12 mouse cellular contexts compared by ENCODE assay signal in genomic region chr10:119761451-119762367, GRCm38 (mm10).
A peak's percentile ranks its signal among the peaks of the same experiment; 100 is the strongest.
DNase-seq lines count a peak whose midpoint lies in the region; ATAC-seq and TF ChIP-seq lines count a peak whose summit lies in the region.
"Had no signal": no experiment of that assay in that cellular context is flagged by ENCODE, and none has a peak within 500 bp of the region (broad histone marks: within the 10 kb centered on the region; RNA-seq: fewer than 3 reads in every experiment).

No protein-coding gene starts in this region.

- no peaks in the 10 kb centered on the region for H3K9me3 ChIP-seq in hindbrain, embryonic 14.5 days (ENCODE audit: control insufficient read depth, low read length)
- no peaks in the 10 kb centered on the region for H3K9me3 ChIP-seq in hindbrain, embryonic 11.5 days (ENCODE audit: control insufficient read depth, low read length)
- H3K9me3 ChIP-seq in neural tube, embryonic 12.5 days = no peaks in the 10 kb centered on the region
- no peaks in the 10 kb centered on the region for H3K9me3 ChIP-seq in intestine, embryonic 15.5 days
- H3K9me3 ChIP-seq: embryonic facial prominence, embryonic 15.5 days had no signal

- H3K4me1 ChIP-seq in hindbrain, embryonic 14.5 days (replicated peaks; ENCODE audit: control insufficient read depth, insufficient read depth, low read length) = no peaks in the 10 kb centered on the region
- no peaks in the 10 kb centered on the region for H3K4me1 ChIP-seq in hindbrain, embryonic 11.5 days (replicated peaks; ENCODE audit: control insufficient read depth, insufficient read depth, low read length)
- H3K4me1 ChIP-seq in neural tube, embryonic 12.5 days = peaks cover 15% of the 10 kb centered on the region
- H3K4me1 ChIP-seq in intestine, embryonic 15.5 days (replicated peaks) = no peaks in the 10 kb centered on the region
- H3K4me1 ChIP-seq: embryonic facial prominence, embryonic 15.5 days had no signal

- no peak for TF ChIP-seq CTCF in brain, embryonic 14.5 days (IDR thresholded peaks at IDR 0.05; ENCODE audit: borderline replicate concordance, extremely low read depth, insufficient read depth, insufficient read length)

- H3K27me3 ChIP-seq in hindbrain, embryonic 14.5 days (ENCODE audit: control insufficient read depth, insufficient read depth, low read length) = no peaks in the 10 kb centered on the region
- no peaks in the 10 kb centered on the region for H3K27me3 ChIP-seq in hindbrain, embryonic 11.5 days (ENCODE audit: control insufficient read depth, insufficient read depth, low read length)
- H3K27me3 ChIP-seq in neural tube, embryonic 12.5 days (replicated peaks) = no peaks in the 10 kb centered on the region
- H3K27me3 ChIP-seq in intestine, embryonic 15.5 days (replicated peaks) = no peaks in the 10 kb centered on the region
- H3K27me3 ChIP-seq: embryonic facial prominence, embryonic 15.5 days; Patski had no signal

- intact Hi-C loops in gastrocnemius, postnatal 36 days (cut with DNase I) = no loop called here

- no peak for TF ChIP-seq POLR2A in brain, embryonic 14.5 days (IDR thresholded peaks at IDR 0.05; ENCODE audit: borderline replicate concordance, extremely low read depth, insufficient read depth, insufficient read length, poor library complexity, severe bottlenecking)

- peak overlapping the region; percentile 30 for H3K4me2 ChIP-seq in hindbrain, embryonic 14.5 days (replicated peaks)
- H3K4me2 ChIP-seq in hindbrain, embryonic 11.5 days (replicated peaks; ENCODE audit: low read depth, low read length) = no peak overlapping the region
- H3K4me2 ChIP-seq in neural tube, embryonic 12.5 days (replicated peaks) = peak overlapping the region; percentile 39
- H3K4me2 ChIP-seq in intestine, embryonic 15.5 days (replicated peaks) = no peak overlapping the region
- H3K4me2 ChIP-seq: embryonic facial prominence, embryonic 15.5 days had no signal

- WGBS in hindbrain, embryonic 14.5 days = 72% methylated on average over 33 of the region's 33 CpGs
- WGBS in hindbrain, embryonic 11.5 days = 88% methylated on average over 33 of the region's 33 CpGs
- 47% methylated on average over 33 of the region's 33 CpGs for WGBS in neural tube, embryonic 12.5 days
- 92% methylated on average over 33 of the region's 33 CpGs for WGBS in intestine, embryonic 15.5 days

- no peak for ATAC-seq in hindbrain, embryonic 14.5 days (ENCODE audit: low FRiP score)
- ATAC-seq in hindbrain, embryonic 11.5 days (ENCODE audit: low FRiP score) = no peak
- peak; percentile 44; the same call in 1 of the 2 replicates for ATAC-seq in neural tube, embryonic 12.5 days (ENCODE audit: low FRiP score, low read depth)
- no peak for ATAC-seq in intestine, embryonic 15.5 days
- ATAC-seq: Patski had no signal

- no peak overlapping the region for H3K27ac ChIP-seq in hindbrain, embryonic 14.5 days
- H3K27ac ChIP-seq in hindbrain, embryonic 11.5 days (ENCODE audit: low read depth, low read length) = no peak overlapping the region
- no peak overlapping the region for H3K27ac ChIP-seq in neural tube, embryonic 12.5 days
- H3K27ac ChIP-seq in intestine, embryonic 15.5 days = no peak overlapping the region
- H3K27ac ChIP-seq: embryonic facial prominence, embryonic 15.5 days had no signal

- no peak overlapping the region for H3K4me3 ChIP-seq in hindbrain, embryonic 14.5 days (replicated peaks; ENCODE audit: low read length)
- H3K4me3 ChIP-seq in hindbrain, embryonic 11.5 days (ENCODE audit: low read depth, low read length) = no peak overlapping the region
- H3K4me3 ChIP-seq in neural tube, embryonic 12.5 days = no peak overlapping the region
- H3K4me3 ChIP-seq in intestine, embryonic 15.5 days (replicated peaks) = no peak overlapping the region
- H3K4me3 ChIP-seq: embryonic facial prominence, embryonic 15.5 days had no signal

- DNase-seq in hindbrain, embryonic 14.5 days (ENCODE audit: low spot score) = no peak
- DNase-seq in hindbrain, embryonic 11.5 days (ENCODE audit: low spot score) = no peak
- peak; percentile 73 for DNase-seq in brain, embryonic 14.5 days (ENCODE audit: low read depth)
- peak; percentile 13 to 14 for DNase-seq in left cerebral cortex, adult 8-10 months (ENCODE audit: low spot score in 2 of 2)
- no peak for DNase-seq in spleen, adult 12 weeks (ENCODE audit: low spot score)
- DNase-seq in gastrocnemius, postnatal 36 days = no peak
- DNase-seq: cerebellum, adult 9-11 months; heart, adult 11 months had no signal

- no peak overlapping the region for H3K9ac ChIP-seq in hindbrain, embryonic 14.5 days
- H3K9ac ChIP-seq in hindbrain, embryonic 11.5 days (ENCODE audit: low read depth, low read length) = no peak overlapping the region
- H3K9ac ChIP-seq in neural tube, embryonic 12.5 days = no peak overlapping the region
- H3K9ac ChIP-seq in intestine, embryonic 15.5 days = no peak overlapping the region
- H3K9ac ChIP-seq: embryonic facial prominence, embryonic 15.5 days had no signal

- H3K36me3 ChIP-seq in hindbrain, embryonic 14.5 days (replicated peaks; ENCODE audit: control insufficient read depth, insufficient read depth) = no peaks in the 10 kb centered on the region
- no peaks in the 10 kb centered on the region for H3K36me3 ChIP-seq in hindbrain, embryonic 11.5 days (ENCODE audit: control insufficient read depth, insufficient read depth, low read length)
- no peaks in the 10 kb centered on the region for H3K36me3 ChIP-seq in neural tube, embryonic 12.5 days
- no peaks in the 10 kb centered on the region for H3K36me3 ChIP-seq in intestine, embryonic 15.5 days
- H3K36me3 ChIP-seq: embryonic facial prominence, embryonic 15.5 days had no signal

Comparison
In these comparisons a context has a peak if more than half of its experiments do, and no peak if none do; other contexts are left out.
1. H3K4me2 ChIP-seq: peak in hindbrain, embryonic 14.5 days (single experiment) and neural tube, embryonic 12.5 days (single experiment); none in hindbrain, embryonic 11.5 days (single experiment) and intestine, embryonic 15.5 days (single experiment).
2. DNase-seq: peak in brain, embryonic 14.5 days (single experiment) and left cerebral cortex, adult 8-10 months (2 of 2); none in hindbrain, embryonic 14.5 days (single experiment), hindbrain, embryonic 11.5 days (single experiment), spleen, adult 12 weeks (single experiment) and gastrocnemius, postnatal 36 days (0 of 2).